Mouse (Mus musculus) erythroblast, embryonic 14.5 days (primary cell): ENCODE data around the gene 4930556J24Rik. TPM values are rescaled to one million over a fixed set of nuclear protein-coding genes. Genes with fewer than 3 reads are reported as not detected.

ENCODE experiments used
- H3K27me3 ChIP-seq: 2 replicates; pipeline ENCODE4 v1.6.1; 2012; ENCODE audit warnings: inconsistent platforms; ENCODE audit not compliant: control insufficient read depth
- H3K36me3 ChIP-seq: 2 replicates; pipeline ENCODE4 v1.6.1; 2012; ENCODE audit warnings: mild to moderate bottlenecking, inconsistent platforms; ENCODE audit not compliant: control insufficient read depth
- H3K4me1 ChIP-seq: 2 replicates; pipeline ENCODE4 v1.6.1; 2012; ENCODE audit warnings: inconsistent platforms; ENCODE audit not compliant: control insufficient read depth
- H3K4me3 ChIP-seq: replicated peaks from 2 replicates; pipeline ENCODE3; 2012; ENCODE audit warnings: moderate library complexity, mild to moderate bottlenecking, inconsistent platforms
- H3K9me3 ChIP-seq: 2 replicates; pipeline ENCODE4 v1.6.1; 2012; ENCODE audit warnings: low read length, inconsistent platforms, mixed read lengths; ENCODE audit not compliant: control insufficient read depth
- GATA1 ChIP-seq: IDR thresholded peaks from 2 replicates; pipeline ENCODE4 v1.6.1; 2012; ENCODE audit warnings: low read length, inconsistent platforms, mixed read lengths
- TAL1 ChIP-seq: IDR thresholded peaks from 3 replicates; pipeline ENCODE4 v1.6.1; 2012; ENCODE audit warnings: low read length, inconsistent platforms, mixed read lengths
- polyA plus RNA-seq: library from polyadenylated mRNA; stranded (reverse); fragments of >175 nt; gene quantifications from 2 replicates; pipeline ENCODE4 v1.2.3, GENCODE M21; 2012

The 4930556J24Rik gene
- polyA plus RNA-seq, 1 experiment: not detected

GRCm38 (mm10) chr11:3981536-3981935 lies 5.0 kb upstream of the 4930556J24Rik start:
- TF ChIP-seq GATA1 (no peak), TAL1 (no peak)
- H3K27me3 ChIP-seq: peaks cover 34% of the 10 kb centered on the region
- no peaks in the 10 kb centered on the region; the same call in none of the 2 replicates for H3K4me1 ChIP-seq
- peaks cover 46% of the 10 kb centered on the region for H3K36me3 ChIP-seq
- no peaks in the 10 kb centered on the region for H3K9me3 ChIP-seq
- H3K4me3 ChIP-seq: no peak overlapping the region

- Histone ChIP-seq H3K4me3 (no peak overlapping the region), H3K27me3 (peaks cover 13% of the 10 kb centered on the region), H3K4me1 (no peaks in the 10 kb centered on the region; the same call in none of the 2 replicates), H3K36me3 (peaks cover 77% of the 10 kb centered on the region), H3K9me3 (no peaks in the 10 kb centered on the region)
- no peak for TF ChIP-seq GATA1
- no peak for TF ChIP-seq TAL1
Observed at GRCm38 (mm10) chr11:3978421-3978820, 1.8 kb upstream of the 4930556J24Rik start.

DNA sequence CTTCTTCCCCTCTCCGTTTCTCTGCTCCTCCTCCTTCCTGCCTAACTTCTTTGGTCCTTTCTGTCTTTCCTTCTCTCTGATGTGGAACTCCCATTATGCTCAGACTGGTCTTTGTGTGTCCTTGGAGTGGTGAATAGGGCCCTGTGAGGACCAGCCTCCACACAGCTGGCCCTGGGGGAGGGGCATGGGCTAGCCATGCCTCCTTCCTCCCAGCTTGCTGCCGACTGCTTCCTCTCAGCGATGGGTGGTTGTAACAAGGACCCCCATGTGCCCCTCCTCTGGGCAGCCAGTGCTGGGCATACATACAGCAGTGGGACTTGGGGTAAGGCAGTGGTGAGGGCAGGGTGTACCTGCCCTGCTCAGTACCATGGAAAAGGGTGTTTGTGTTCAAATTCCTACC lies 2.3 kb downstream of the 4930556J24Rik start:
- Histone ChIP-seq H3K36me3 (peaks cover 100% of the 10 kb centered on the region), H3K4me3 (no peak overlapping the region), H3K27me3 (no peaks in the 10 kb centered on the region), H3K9me3 (no peaks in the 10 kb centered on the region), H3K4me1 (no peaks in the 10 kb centered on the region)
- TF ChIP-seq TAL1 (no peak), GATA1 (no peak)

GRCm38 (mm10) chr11:3973081-3973480 lies 3.5 kb downstream of the 4930556J24Rik start:
- TF ChIP-seq GATA1 (no peak), TAL1 (no peak)
- H3K36me3 ChIP-seq: peaks cover 98% of the 10 kb centered on the region
- no peak overlapping the region for H3K4me3 ChIP-seq
- no peaks in the 10 kb centered on the region for H3K4me1 ChIP-seq
- H3K9me3 ChIP-seq: no peaks in the 10 kb centered on the region
- H3K27me3 ChIP-seq: no peaks in the 10 kb centered on the region

DNA sequence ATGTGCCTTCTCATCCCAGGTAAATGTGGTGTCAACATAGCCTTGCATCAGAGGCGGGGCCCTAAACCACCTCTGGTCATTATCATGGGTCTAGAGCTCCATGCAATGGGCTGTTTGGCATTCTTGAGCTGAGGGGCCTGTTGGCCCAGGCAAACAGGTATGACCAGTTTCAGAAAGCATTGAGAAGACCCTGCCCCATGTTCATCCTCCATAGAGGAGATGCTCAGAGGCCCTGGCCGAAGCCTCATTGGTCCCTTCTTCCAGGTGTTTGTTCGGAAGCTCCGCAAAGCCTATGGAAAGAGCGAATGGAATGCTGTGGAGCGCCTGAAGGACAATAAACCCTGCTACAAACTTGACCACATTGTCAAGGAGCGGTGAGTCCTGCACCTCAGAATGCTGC lies 6.2 kb downstream of the 4930556J24Rik start:
- Histone ChIP-seq H3K4me1 (peaks cover 8% of the 10 kb centered on the region), H3K36me3 (peaks cover 89% of the 10 kb centered on the region), H3K9me3 (no peaks in the 10 kb centered on the region), H3K27me3 (no peaks in the 10 kb centered on the region), H3K4me3 (no peak overlapping the region)
- TF ChIP-seq TAL1: no peak
- no peak for TF ChIP-seq GATA1

DNA sequence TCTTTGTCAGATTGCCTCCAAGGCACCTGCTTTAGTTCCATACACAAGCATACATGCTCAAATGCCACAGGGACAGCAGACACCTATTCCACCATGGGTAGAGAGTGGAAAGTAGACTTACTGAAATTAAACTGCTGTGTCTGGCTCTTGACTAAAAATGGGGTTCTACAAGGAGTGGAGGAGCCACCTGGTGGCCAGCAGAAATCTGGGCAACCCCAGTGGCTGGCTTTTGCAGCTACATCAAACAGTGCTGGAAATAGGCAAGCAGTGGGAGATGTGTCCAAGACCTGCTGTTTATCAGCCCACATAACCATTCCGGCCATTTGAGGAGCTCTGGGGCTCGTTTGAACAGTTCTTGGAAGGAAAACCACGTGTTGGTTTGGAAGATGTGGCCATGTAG lies 6.7 kb downstream of the 4930556J24Rik start:
- Histone ChIP-seq H3K9me3 (no peaks in the 10 kb centered on the region), H3K4me1 (peaks cover 11% of the 10 kb centered on the region), H3K36me3 (peaks cover 84% of the 10 kb centered on the region), H3K27me3 (no peaks in the 10 kb centered on the region), H3K4me3 (no peak overlapping the region)
- no peak for TF ChIP-seq GATA1
- no peak for TF ChIP-seq TAL1

DNA sequence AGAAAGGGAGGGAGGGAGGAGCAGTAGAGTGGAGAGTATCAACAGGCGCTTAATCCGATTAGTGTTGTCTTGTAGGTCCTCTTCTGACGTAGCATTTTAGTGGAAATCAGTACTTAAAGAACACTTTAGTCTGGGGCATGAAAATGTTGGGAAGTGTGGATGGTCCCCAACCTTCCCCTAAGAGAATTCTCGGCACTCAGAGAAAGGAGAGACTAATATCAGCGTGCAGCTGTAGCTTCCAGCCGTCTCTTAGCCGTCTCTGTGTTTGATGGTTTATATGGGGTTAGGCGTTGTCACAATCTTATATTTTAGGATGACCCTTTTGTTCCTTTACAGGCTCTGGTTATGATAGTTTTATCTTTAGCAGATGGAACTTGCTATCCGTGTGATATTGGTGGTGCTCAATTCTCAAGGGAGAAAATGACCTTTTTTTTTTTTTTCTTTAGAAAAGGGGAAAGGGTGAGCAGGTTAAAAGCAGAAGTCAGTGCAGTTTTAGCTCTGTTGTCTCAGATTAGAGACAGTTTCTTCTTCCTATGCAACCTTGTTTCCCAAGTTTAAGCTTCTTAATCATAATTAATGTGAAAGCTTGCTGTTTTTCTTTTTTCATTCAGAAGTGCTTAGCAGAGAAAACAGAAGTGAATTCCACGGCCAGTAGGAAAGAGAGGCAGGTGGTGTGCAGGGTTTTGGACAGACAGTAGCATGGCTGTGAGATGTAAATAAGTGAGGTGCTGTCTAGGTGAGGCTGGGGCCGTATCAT lies 12.0 kb downstream of the 4930556J24Rik start:
- peak overlapping the region; percentile 76 for H3K4me3 ChIP-seq
- H3K27me3 ChIP-seq: no peaks in the 10 kb centered on the region; the same call in 1 of the 2 replicates
- peaks cover 27% of the 10 kb centered on the region for H3K4me1 ChIP-seq
- peaks cover 31% of the 10 kb centered on the region for H3K36me3 ChIP-seq
- no peak for TF ChIP-seq GATA1
- no peak for TF ChIP-seq TAL1
- no peaks in the 10 kb centered on the region for H3K9me3 ChIP-seq

DNA sequence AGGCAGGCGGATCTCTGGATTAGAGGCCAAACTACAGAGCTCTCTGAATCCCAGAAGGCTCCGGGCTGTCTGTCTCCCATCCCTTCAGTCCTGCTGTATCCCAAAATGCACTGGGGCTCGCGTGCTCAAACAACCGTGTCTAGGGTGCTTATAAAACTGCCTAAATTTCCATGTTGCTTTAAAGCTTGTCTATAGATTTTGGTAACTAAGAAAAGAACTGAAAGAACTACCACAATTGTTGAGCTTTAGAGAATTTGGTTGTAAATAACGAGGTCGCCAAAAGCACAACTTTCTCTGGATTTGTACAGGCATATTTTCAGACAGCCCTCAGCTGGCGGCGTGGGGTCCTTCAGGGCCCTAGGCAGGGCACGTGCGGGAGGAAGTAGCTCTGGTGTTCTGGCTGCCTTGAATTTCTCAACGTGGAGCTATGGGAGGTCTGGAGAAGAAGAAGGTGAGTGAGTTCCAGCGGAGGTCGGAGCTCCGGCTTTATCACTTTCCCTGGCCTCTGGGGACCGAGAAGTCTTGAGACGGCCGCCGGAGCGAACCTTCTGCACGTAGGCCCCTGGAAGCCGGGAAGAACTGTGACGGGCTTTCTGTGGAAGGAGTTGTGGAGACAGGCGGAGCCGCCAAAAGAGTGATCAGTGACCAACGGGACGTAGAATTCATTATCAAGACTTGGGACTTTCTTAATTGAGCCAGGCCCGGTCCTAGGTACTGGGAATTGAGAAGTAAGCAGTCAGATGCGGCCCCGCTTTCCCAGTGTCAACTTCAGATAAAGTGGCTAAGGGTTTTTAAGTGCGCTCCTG lies 12.8 kb downstream of the 4930556J24Rik start, which contains the start of gene Pes1:
TSS of gene Pes1 (plus strand) at position 366 of the 806 bp plus-strand sequence.
- peaks cover 27% of the 10 kb centered on the region for H3K4me1 ChIP-seq
- TF ChIP-seq GATA1: no peak
- TF ChIP-seq TAL1: no peak
- peak within 1 kb of the TSS; percentile 76 for H3K4me3 ChIP-seq
- no peaks in the 10 kb centered on the region; the same call in 1 of the 2 replicates for H3K27me3 ChIP-seq
- peaks cover 24% of the 10 kb centered on the region for H3K36me3 ChIP-seq
- H3K9me3 ChIP-seq: no peaks in the 10 kb centered on the region

DNA sequence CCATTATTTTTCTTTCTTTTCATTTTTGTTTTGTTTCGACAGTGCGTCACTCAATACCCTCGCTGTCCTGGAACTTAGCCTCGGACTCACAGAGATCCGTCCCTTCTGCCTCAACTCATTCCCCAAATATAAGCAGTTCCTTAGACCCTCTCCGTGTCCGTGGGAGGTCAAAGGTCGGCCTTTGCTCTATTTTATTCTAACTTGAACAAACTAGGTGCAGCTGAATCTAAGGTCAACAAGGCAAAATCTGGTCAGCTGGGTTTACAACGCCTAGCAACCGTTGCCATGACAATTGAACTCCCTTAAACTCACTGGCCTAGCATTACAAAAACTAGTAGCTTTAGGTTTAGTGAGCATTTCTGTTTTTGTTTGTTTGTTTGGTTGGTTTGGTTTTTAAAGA lies 13.4 kb downstream of the 4930556J24Rik start:
- H3K27me3 ChIP-seq: no peaks in the 10 kb centered on the region; the same call in 1 of the 2 replicates
- peaks cover 27% of the 10 kb centered on the region for H3K4me1 ChIP-seq
- no peaks in the 10 kb centered on the region for H3K9me3 ChIP-seq
- peak overlapping the region; percentile 76 for H3K4me3 ChIP-seq
- H3K36me3 ChIP-seq: peaks cover 19% of the 10 kb centered on the region
- no peak for TF ChIP-seq TAL1
- TF ChIP-seq GATA1: no peak
